In genomic region chr2:43208223-43208622, GRCm38 (mm10) we compare ENCODE assay signal across 14 mouse cellular contexts.
DNase-seq lines count a peak whose midpoint lies in the region; ATAC-seq and TF ChIP-seq lines count a peak whose summit lies in the region.
"Had no signal": no experiment of that assay in that cellular context is flagged by ENCODE, and none has a peak within 500 bp of the region (broad histone marks: within the 10 kb centered on the region; RNA-seq: fewer than 3 reads in every experiment).

No protein-coding gene starts in this region.

- no peak overlapping the region for H3K4me3 ChIP-seq in left cerebral cortex, adult 2 months
- no peak overlapping the region for H3K4me3 ChIP-seq in forebrain, embryonic 16.5 days (replicated peaks; ENCODE audit: low read length)
- H3K4me3 ChIP-seq in midbrain, embryonic 14.5 days (replicated peaks; ENCODE audit: low read depth, low read length) = no peak overlapping the region
- H3K4me3 ChIP-seq in stomach, postnatal 0 days (ENCODE audit: low read depth, low read length) = no peak overlapping the region
- H3K4me3 ChIP-seq: embryonic facial prominence, embryonic 10.5 days; heart, embryonic 15.5 days; liver, embryonic 12.5 days had no signal

- intact Hi-C loops in left cerebral cortex, postnatal 14 days (cut with DNase I) = no loop called here
- intact Hi-C loops in left cerebral cortex, adult 2 months (cut with DNase I) = no loop called here

- ATAC-seq in forebrain, embryonic 16.5 days = peak; percentile 95
- ATAC-seq in midbrain, embryonic 14.5 days (ENCODE audit: low FRiP score, low TSS enrichment) = peak; percentile 77
- no peak for ATAC-seq in stomach, postnatal 0 days (ENCODE audit: low FRiP score, low TSS enrichment)
- ATAC-seq: activated CD4-positive, CD25-positive, alpha-beta regulatory T cell, adult 4 months; liver, embryonic 12.5 days had no signal

- no peak overlapping the region for H3K27ac ChIP-seq in left cerebral cortex, adult 2 months
- H3K27ac ChIP-seq in forebrain, embryonic 16.5 days (ENCODE audit: low read length) = no peak overlapping the region; the same call in 1 of the 2 replicates
- H3K27ac ChIP-seq in midbrain, embryonic 14.5 days (replicated peaks; ENCODE audit: low read depth, low read length) = 0 out of 2 replicates have a peak overlapping the region, but pooled peaks have one; percentile 55
- no peak overlapping the region for H3K27ac ChIP-seq in stomach, postnatal 0 days (replicated peaks)
- H3K27ac ChIP-seq: embryonic facial prominence, embryonic 10.5 days; heart, embryonic 15.5 days; liver, embryonic 12.5 days had no signal

- H3K4me2 ChIP-seq in forebrain, embryonic 16.5 days (ENCODE audit: low read length) = no peak overlapping the region
- H3K4me2 ChIP-seq in midbrain, embryonic 14.5 days (ENCODE audit: low read length) = no peak overlapping the region
- no peak overlapping the region for H3K4me2 ChIP-seq in stomach, postnatal 0 days (replicated peaks; ENCODE audit: low read depth)
- H3K4me2 ChIP-seq: heart, embryonic 15.5 days; liver, embryonic 12.5 days had no signal

- no peak for TF ChIP-seq POLR2A in brain, embryonic 14.5 days (IDR thresholded peaks at IDR 0.05; ENCODE audit: borderline replicate concordance, extremely low read depth, insufficient read depth, insufficient read length, poor library complexity, severe bottlenecking)

- no peak for TF ChIP-seq CTCF in left cerebral cortex, adult 2 months (IDR thresholded peaks at IDR 0.05)
- no peak for TF ChIP-seq CTCF in brain, embryonic 14.5 days (IDR thresholded peaks at IDR 0.05; ENCODE audit: borderline replicate concordance, extremely low read depth, insufficient read depth, insufficient read length)
- no peak for TF ChIP-seq CTCF in stomach, postnatal 0 days (IDR thresholded peaks at IDR 0.05; ENCODE audit: low read depth)

- TF ChIP-seq EP300 in stomach, postnatal 0 days (optimal IDR thresholded peaks at IDR 0.05) = no peak

- H3K9ac ChIP-seq in forebrain, embryonic 16.5 days (replicated peaks; ENCODE audit: low read depth, low read length) = no peak overlapping the region
- H3K9ac ChIP-seq in midbrain, embryonic 14.5 days (replicated peaks; ENCODE audit: low read length) = no peak overlapping the region
- H3K9ac ChIP-seq in stomach, postnatal 0 days (ENCODE audit: low read length) = no peak overlapping the region
- H3K9ac ChIP-seq: heart, embryonic 15.5 days; liver, embryonic 12.5 days had no signal

- H3K9me3 ChIP-seq in forebrain, embryonic 16.5 days (ENCODE audit: control insufficient read depth, low read length) = no peaks in the 10 kb centered on the region
- no peaks in the 10 kb centered on the region for H3K9me3 ChIP-seq in midbrain, embryonic 14.5 days (ENCODE audit: control insufficient read depth, low read length)
- no peaks in the 10 kb centered on the region for H3K9me3 ChIP-seq in stomach, postnatal 0 days (ENCODE audit: control insufficient read depth, low read length)
- H3K9me3 ChIP-seq: embryonic facial prominence, embryonic 10.5 days; heart, embryonic 15.5 days; liver, embryonic 12.5 days had no signal

- H3K4me1 ChIP-seq in forebrain, embryonic 16.5 days (replicated peaks; ENCODE audit: control insufficient read depth, insufficient read depth, low read length) = peaks cover 2% of the 10 kb centered on the region; the same call in 1 of the 2 replicates
- 0 out of 2 replicates have a peak, but pooled peaks cover 4% of the 10 kb centered on the region for H3K4me1 ChIP-seq in midbrain, embryonic 14.5 days (ENCODE audit: control insufficient read depth, insufficient read depth, low read length)
- no peaks in the 10 kb centered on the region for H3K4me1 ChIP-seq in stomach, postnatal 0 days (replicated peaks; ENCODE audit: control insufficient read depth, insufficient read depth)
- H3K4me1 ChIP-seq: embryonic facial prominence, embryonic 10.5 days; heart, embryonic 15.5 days; liver, embryonic 12.5 days had no signal

- no peaks in the 10 kb centered on the region for H3K27me3 ChIP-seq in forebrain, embryonic 16.5 days (replicated peaks; ENCODE audit: control insufficient read depth, insufficient read depth, low read length)
- H3K27me3 ChIP-seq in midbrain, embryonic 14.5 days (ENCODE audit: control insufficient read depth, insufficient read depth, low read length) = no peaks in the 10 kb centered on the region
- H3K27me3 ChIP-seq in stomach, postnatal 0 days (ENCODE audit: control insufficient read depth, insufficient read depth, low read length) = no peaks in the 10 kb centered on the region
- H3K27me3 ChIP-seq: heart, embryonic 15.5 days; liver, embryonic 12.5 days had no signal

- H3K36me3 ChIP-seq in forebrain, embryonic 16.5 days (ENCODE audit: control insufficient read depth, insufficient read depth) = no peaks in the 10 kb centered on the region
- H3K36me3 ChIP-seq in midbrain, embryonic 14.5 days (ENCODE audit: control insufficient read depth, insufficient read depth, low read length) = no peaks in the 10 kb centered on the region
- H3K36me3 ChIP-seq in stomach, postnatal 0 days (ENCODE audit: control insufficient read depth, insufficient read depth, low read length) = no peaks in the 10 kb centered on the region
- H3K36me3 ChIP-seq: embryonic facial prominence, embryonic 10.5 days; heart, embryonic 15.5 days; liver, embryonic 12.5 days had no signal

- 31% methylated on average over 3 of the region's 3 CpGs for WGBS in forebrain, embryonic 16.5 days
- 63% methylated on average over 3 of the region's 3 CpGs for WGBS in midbrain, embryonic 14.5 days
- 81% methylated on average over 3 of the region's 3 CpGs for WGBS in stomach, postnatal 0 days

- DNase-seq in left cerebral cortex, postnatal 14 days (ENCODE audit: low spot score in 2 of 2) = peak; percentile 3 to 4
- DNase-seq in left cerebral cortex, adult 2 months (ENCODE audit: extremely low spot score in 1 of 2, low spot score in 2 of 2) = no peak
- DNase-seq in brain, embryonic 14.5 days (ENCODE audit: low read depth) = peak; percentile 81
- peak; percentile 77 for DNase-seq in midbrain, embryonic 14.5 days
- DNase-seq in stomach, postnatal 0 days (ENCODE audit: low spot score) = no peak
- no peak for DNase-seq in layer of hippocampus, postnatal 25 days (ENCODE audit: extremely low spot score in 1 of 2, low spot score in 1 of 2)
- no peak for DNase-seq in spleen, postnatal 14 days (ENCODE audit: low spot score in 2 of 2)
- DNase-seq: cerebellum, adult 2 months; gastrocnemius, postnatal 36 days had no signal

Comparison
In these comparisons a context has a peak if more than half of its experiments do, and no peak if none do; other contexts are left out.
1. DNase-seq: peak in left cerebral cortex, postnatal 14 days (2 of 2), brain, embryonic 14.5 days (single experiment) and midbrain, embryonic 14.5 days (single experiment); none in left cerebral cortex, adult 2 months (0 of 2), stomach, postnatal 0 days (single experiment), layer of hippocampus, postnatal 25 days (0 of 2) and spleen, postnatal 14 days (0 of 2).